Mouse (Mus musculus) adrenal gland, adult 8-10 months (tissue): ENCODE data around the gene AC131692.1. TPM values are rescaled to one million over a fixed set of nuclear protein-coding genes. Genes with fewer than 3 reads are reported as not detected.

Source experiments
- DNase-seq: peaks from one replicate; pipeline ENCODE4 v3.0.0; 2022
- total RNA-seq, 4 experiments: library from RNA; stranded (reverse); gene quantifications; 2 replicates each; pipeline ENCODE4 v1.2.4; 2022

AC131692.1 gene
- total RNA-seq = not detected

GRCm38 (mm10) chr19:6094119-6094518 lies at the start of gene AC131692.1:
Gene AC131692.1 (plus strand): TSS chr19:6094419.
- DNase-seq = no peak

GRCm38 (mm10) chr19:6045366-6046293 lies 48.6 kb upstream of the AC131692.1 start:
- no peak for DNase-seq

GRCm38 (mm10) chr19:6046294-6047153 lies 47.7 kb upstream of the AC131692.1 start, which contains the start of gene Syvn1:
Gene Syvn1 (plus strand): TSS chr19:6046576.
- DNase-seq = peak; percentile 92

GRCm38 (mm10) chr19:6047154-6047898 lies 46.9 kb upstream of the AC131692.1 start:
- DNase-seq = no peak

- no peak for DNase-seq
These were observed 46.4 kb upstream of the AC131692.1 start for GRCm38 (mm10) chr19:6047899-6048166.

GRCm38 (mm10) chr19:6048681-6049410 lies 45.4 kb upstream of the AC131692.1 start:
- DNase-seq = no peak

GRCm38 (mm10) chr19:6052516-6052915 lies 41.7 kb upstream of the AC131692.1 start:
- no peak for DNase-seq

GRCm38 (mm10) chr19:6054296-6054695 lies 39.9 kb upstream of the AC131692.1 start:
- no peak for DNase-seq

GRCm38 (mm10) chr19:6056696-6057095 lies 37.5 kb upstream of the AC131692.1 start:
- DNase-seq = no peak

- peak; percentile 98 for DNase-seq
These were observed 36.7 kb upstream of the AC131692.1 start, which contains the start of the genes Mrpl49 and Fau for GRCm38 (mm10) chr19:6057313-6058096. Gene Mrpl49 (minus strand): TSS chr19:6057785. Gene Fau (plus strand): TSS chr19:6057844.

GRCm38 (mm10) chr19:6058513-6058912 lies 35.7 kb upstream of the AC131692.1 start:
- no peak for DNase-seq

GRCm38 (mm10) chr19:6058966-6059365 lies 35.3 kb upstream of the AC131692.1 start:
- no peak for DNase-seq

GRCm38 (mm10) chr19:6061021-6061533 lies 33.1 kb upstream of the AC131692.1 start, which contains the start of gene Znhit2:
Gene Znhit2 (plus strand): TSS chr19:6061192.
- DNase-seq = peak; percentile 94

GRCm38 (mm10) chr19:6061641-6062302 lies 32.4 kb upstream of the AC131692.1 start:
- DNase-seq = no peak

- DNase-seq = no peak
These were observed 31.8 kb upstream of the AC131692.1 start for GRCm38 (mm10) chr19:6062418-6062817.

GRCm38 (mm10) chr19:6063081-6063480 lies 31.1 kb upstream of the AC131692.1 start:
- no peak for DNase-seq

- no peak for DNase-seq
These were observed 27.6 kb upstream of the AC131692.1 start for GRCm38 (mm10) chr19:6066571-6066970.

- peak; percentile 69 for DNase-seq
These were observed 27.1 kb upstream of the AC131692.1 start for GRCm38 (mm10) chr19:6067011-6067723.

GRCm38 (mm10) chr19:6067724-6068415 lies 26.3 kb upstream of the AC131692.1 start, which contains the start of gene Tm7sf2:
Gene Tm7sf2 (minus strand): TSS chr19:6068373.
- DNase-seq = peak; percentile 93
